Mouse (Mus musculus) olfactory bulb, adult 2 months (tissue): ENCODE measurements around the gene Wbp11. TPM values are rescaled to one million over a fixed set of nuclear protein-coding genes. Genes with fewer than 3 reads are reported as not detected.

Experiments
- H3K27ac ChIP-seq: fragments of 200-500 bp; 2 replicates; pipeline ENCODE4 v1.5.1; 2012; ENCODE audit warnings: low read depth, low read length; ENCODE audit not compliant: insufficient read depth
- H3K4me1 ChIP-seq: fragments of 200-500 bp; 2 replicates; pipeline ENCODE4 v1.6.1; 2012; ENCODE audit warnings: low read length; ENCODE audit not compliant: control insufficient read depth, insufficient read depth
- H3K4me3 ChIP-seq: fragments of 200-500 bp; 2 replicates; pipeline ENCODE4 v1.5.1; 2012; ENCODE audit warnings: mild to moderate bottlenecking, low read depth, low read length, moderate library complexity; ENCODE audit not compliant: insufficient read depth
- CTCF ChIP-seq: fragments of 200-500 bp; IDR thresholded peaks from 2 replicates; pipeline ENCODE4 v1.5.1; 2012; ENCODE audit warnings: low read depth, mild to moderate bottlenecking, low read length, moderate library complexity; ENCODE audit not compliant: insufficient read depth
- POLR2A ChIP-seq: fragments of 200-500 bp; IDR thresholded peaks from 2 replicates; pipeline ENCODE4 v1.6.1; 2012; ENCODE audit warnings: mild to moderate bottlenecking, low read depth, low read length, moderate library complexity; ENCODE audit not compliant: insufficient read depth
- WGBS: fragments of 180-500 bp; shearing (Covaris S2); methylation state at CpG from one replicate; pipeline ENCODE4 v1.1.7; 2018; 5-methylcytosine and 5-hydroxymethylcytosine counted together
- polyA plus RNA-seq: library from polyadenylated mRNA; stranded (reverse); fragments of >200 nt; gene quantifications from 2 replicates; pipeline ENCODE4 v1.2.4, GENCODE M21; 2012; ENCODE audit warnings: low replicate concordance; ENCODE audit not compliant: missing spikeins, insufficient read depth, insufficient read length

Wbp11 gene
- polyA plus RNA-seq, 1 experiment = 319 TPM

DNA sequence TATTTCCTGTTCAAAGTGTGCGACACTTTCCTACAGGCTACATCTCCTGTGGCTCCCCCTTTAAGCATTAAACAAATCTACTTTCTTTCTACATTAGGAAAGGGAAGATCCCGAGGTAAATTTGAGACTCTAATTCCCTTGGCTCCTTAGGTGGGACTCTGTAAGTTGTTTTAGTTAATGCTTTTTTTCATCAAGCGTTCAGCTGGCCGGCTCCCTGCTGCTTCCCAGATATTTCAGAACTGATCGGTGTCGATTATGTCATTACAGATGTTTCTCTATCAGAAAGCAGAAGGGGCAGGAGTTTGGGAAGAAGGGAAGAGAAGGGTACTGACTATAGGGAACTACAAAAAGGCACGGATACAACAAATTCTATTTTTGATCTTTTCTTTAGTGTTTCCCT lies 917 bp downstream of the Wbp11 start:
- 15% methylated on average over 7 of the region's 7 CpGs for WGBS
- H3K27ac ChIP-seq = no peak overlapping the region
- H3K4me3 ChIP-seq = peak overlapping the region; percentile 84
- H3K4me1 ChIP-seq = no peaks in the 10 kb centered on the region
- TF ChIP-seq POLR2A (no peak), CTCF (no peak)

DNA sequence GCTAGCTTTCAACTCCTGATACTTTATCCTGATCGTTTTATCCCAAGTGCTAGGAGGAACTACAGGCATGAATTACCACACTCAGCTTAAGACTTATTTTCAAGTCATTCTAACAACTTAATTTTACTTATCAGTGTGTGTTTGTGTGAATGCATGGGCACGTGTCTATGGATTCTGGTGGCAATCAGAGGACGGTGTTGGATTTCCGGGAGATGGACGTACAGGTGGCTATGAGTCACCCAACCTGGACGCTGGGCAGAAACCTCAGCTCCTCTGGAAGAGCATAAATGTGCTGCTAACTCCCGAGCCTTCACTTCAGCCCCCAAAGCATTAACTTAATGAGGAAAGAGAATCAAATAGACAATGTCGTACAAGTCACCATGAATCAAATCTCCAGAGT lies 3.0 kb downstream of the Wbp11 start:
- H3K4me3 ChIP-seq = no peak overlapping the region
- H3K4me1 ChIP-seq = no peaks in the 10 kb centered on the region
- WGBS = 88% methylated on average over 8 of the region's 8 CpGs
- TF ChIP-seq CTCF = no peak
- TF ChIP-seq POLR2A = no peak
- no peak overlapping the region for H3K27ac ChIP-seq

DNA sequence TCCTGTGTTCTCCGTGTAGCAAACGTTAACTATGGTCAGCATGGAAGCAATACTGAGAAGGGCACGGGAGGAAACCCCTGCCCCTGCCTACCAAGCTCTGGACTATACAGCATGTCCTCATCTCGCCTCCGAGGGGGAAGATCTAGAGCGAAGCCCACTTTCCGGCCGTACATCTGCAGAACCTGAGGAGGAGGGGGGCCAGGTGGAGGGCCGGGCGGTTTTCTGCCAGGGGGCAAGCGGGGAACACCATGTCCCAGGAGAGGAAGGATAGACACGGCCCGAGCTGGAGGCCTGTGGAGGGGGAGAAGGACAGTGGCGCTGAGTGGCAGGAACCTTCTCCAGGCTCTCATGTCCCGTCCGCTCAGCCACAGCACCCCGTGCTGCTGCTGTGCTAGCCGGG lies 6.9 kb downstream of the Wbp11 start:
- Histone ChIP-seq H3K27ac (no peak overlapping the region), H3K4me3 (no peak overlapping the region), H3K4me1 (no peaks in the 10 kb centered on the region)
- TF ChIP-seq CTCF (no peak), POLR2A (no peak)
- 92% methylated on average over 18 of the region's 18 CpGs for WGBS

DNA sequence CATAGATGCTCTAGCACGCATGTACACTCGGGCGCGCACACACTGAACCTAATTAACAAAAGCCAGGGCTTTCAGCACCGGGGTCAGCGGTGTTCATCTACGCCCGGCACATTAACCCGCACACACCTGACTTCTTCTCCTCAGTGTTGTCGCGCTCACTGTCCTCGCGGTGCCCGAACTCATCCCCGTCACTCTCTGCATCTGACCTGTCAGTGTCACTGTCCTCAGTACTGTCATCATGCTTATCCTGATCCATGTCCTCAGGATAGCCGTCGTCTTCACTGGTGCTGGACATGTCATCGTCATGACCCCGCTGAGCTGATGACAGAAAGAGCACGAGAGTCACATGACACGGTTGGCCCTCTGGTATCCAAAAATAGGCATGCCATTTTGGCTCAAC lies 7.7 kb downstream of the Wbp11 start:
- WGBS = 96% methylated on average over 21 of the region's 21 CpGs
- no peaks in the 10 kb centered on the region for H3K4me1 ChIP-seq
- TF ChIP-seq POLR2A = no peak
- TF ChIP-seq CTCF = no peak
- H3K27ac ChIP-seq = no peak overlapping the region
- H3K4me3 ChIP-seq = no peak overlapping the region

DNA sequence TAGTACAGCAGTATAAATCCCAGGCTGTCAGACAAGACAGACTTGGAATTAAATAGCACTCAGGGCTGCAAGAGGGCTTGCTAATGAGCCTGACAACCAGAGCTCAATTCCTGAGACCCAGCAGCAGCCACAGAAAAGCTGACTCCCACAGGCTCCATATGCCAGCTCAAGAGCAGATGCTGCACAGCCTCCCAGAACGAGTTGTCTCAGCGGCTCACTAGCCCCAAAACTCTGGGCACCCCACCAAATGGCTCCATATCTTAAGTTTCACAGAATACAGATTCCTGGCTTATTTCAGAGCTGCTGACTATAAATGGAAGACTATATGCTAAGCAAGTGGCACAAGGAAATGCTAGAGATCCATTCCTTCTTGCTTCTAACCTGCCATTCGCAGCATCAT lies 10.5 kb downstream of the Wbp11 start:
- H3K27ac ChIP-seq = no peak overlapping the region
- no peak for TF ChIP-seq POLR2A
- no peak for TF ChIP-seq CTCF
- 89% methylated on average over 3 of the region's 3 CpGs for WGBS

DNA sequence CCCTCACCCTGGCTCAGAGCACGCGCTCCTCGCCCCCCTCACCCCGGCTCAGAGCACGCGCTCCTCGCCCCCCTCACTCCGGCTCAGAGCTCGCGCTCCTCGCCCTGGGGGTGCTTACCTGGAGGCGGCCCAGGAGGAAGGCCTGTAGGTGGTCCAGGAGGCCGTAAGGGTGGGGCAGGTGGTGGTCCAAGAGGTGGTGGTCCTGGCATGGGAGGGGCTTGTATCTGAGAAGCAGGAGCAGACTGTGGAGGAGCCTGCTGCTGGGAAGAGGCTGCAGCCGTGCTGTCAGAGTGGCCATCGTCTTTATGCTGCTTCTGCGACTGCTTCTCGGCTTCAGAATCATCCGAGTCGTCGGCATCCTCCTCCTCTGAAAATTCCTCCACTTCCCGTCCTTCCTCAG lies 11.2 kb downstream of the Wbp11 start:
- TF ChIP-seq CTCF = no peak
- no peak for TF ChIP-seq POLR2A
- H3K4me3 ChIP-seq = no peak overlapping the region
- 82% methylated on average over 21 of the region's 21 CpGs for WGBS
- no peaks in the 10 kb centered on the region for H3K4me1 ChIP-seq
- no peak overlapping the region for H3K27ac ChIP-seq

More for the DNA sequence above, 10.5 kb downstream of the Wbp11 start:
- no peaks in the 10 kb centered on the region for H3K4me1 ChIP-seq
- H3K4me3 ChIP-seq = no peak overlapping the region

DNA sequence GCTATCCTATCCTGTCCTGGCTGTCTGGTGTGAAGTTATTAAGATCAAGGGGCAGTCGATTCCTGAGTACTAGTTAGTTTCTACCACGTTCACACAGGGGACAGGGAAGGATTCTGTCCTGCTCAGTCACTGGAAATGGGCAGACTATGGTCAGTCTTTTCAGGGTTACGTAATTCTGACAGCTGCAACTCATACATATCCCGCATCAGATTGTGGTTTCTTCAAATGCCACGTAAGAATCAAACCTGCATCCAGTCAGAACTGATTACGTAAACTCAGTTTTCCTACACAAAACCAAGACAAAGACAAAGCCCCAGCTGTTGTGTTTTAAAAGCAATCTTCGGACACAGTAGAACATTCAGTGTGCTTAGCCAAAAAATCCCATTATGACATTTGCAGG lies 12.7 kb downstream of the Wbp11 start:
- H3K27ac ChIP-seq = no peak overlapping the region
- TF ChIP-seq POLR2A (no peak), CTCF (no peak)
- 91% methylated on average over 7 of the region's 7 CpGs for WGBS
- H3K4me3 ChIP-seq = no peak overlapping the region
- no peaks in the 10 kb centered on the region for H3K4me1 ChIP-seq

DNA sequence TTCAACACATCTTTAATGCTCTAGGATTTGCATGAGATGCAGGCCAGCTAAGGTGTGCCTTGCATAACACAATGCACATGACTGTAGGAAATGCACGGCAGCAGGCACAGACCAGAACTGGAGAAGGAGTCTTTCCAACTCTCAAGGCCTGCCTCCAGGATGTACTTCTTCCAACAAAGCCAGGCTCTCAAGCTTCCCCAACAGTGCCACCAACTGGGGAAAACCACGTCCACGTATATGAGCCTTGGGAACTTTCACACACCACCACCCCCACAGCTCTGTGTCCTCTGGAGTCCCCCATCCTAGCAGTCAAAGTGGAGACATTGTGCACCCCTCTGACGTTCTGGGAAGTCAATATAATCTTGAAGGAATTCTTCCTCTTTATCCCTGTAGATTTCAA lies 14.9 kb downstream of the Wbp11 start:
- no peak overlapping the region for H3K27ac ChIP-seq
- TF ChIP-seq CTCF = no peak
- TF ChIP-seq POLR2A = no peak
- H3K4me1 ChIP-seq = peaks cover 7% of the 10 kb centered on the region; the same call in 1 of the 2 replicates
- H3K4me3 ChIP-seq = no peak overlapping the region
- WGBS = 22% methylated on average over 4 of the region's 4 CpGs

DNA sequence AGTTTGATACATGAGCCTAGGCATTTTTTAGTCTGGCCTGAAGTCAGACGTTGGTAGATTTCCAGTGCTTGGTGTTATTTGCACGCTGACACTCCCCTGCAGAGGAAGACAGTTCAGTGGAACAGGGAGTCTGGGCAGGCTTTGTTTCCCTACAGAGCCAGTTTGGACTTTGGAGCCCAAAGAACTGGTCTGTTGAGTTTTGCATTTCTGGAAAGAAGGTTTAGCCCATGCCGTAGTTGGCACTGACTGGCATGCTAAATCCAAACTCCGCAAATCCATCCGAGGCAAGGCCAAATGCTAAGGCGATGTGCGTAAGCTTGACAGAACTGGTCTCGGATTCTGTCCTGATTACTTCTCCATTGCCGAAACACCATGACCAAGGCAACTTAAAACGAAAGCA lies 16.8 kb downstream of the Wbp11 start:
- 88% methylated on average over 10 of the region's 10 CpGs for WGBS
- TF ChIP-seq POLR2A (no peak), CTCF (no peak)

DNA sequence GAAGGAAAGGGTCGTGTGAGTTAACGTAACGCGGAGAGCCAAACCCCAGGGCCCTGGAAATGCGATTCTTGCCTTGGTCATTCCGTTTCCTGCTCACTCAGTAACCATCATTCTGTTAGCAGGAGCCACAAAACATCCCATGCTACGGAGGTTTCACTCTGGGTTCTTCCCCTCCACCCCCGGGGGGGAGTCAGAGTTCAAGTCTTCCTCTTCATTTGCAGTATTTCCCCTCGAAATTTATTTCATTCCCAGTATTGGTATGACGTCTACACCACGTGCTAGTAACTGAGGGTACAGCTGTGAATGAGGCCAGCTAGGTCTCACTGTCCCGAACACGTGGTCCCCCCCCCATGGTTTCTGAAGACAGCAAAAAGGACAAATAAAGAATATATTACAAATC lies 18.4 kb downstream of the Wbp11 start:
- H3K27ac ChIP-seq = no peak overlapping the region
- WGBS = 83% methylated on average over 13 of the region's 13 CpGs

More for the DNA sequence above, 16.8 kb downstream of the Wbp11 start:
- Histone ChIP-seq H3K27ac (no peak overlapping the region), H3K4me1 (peaks cover 11% of the 10 kb centered on the region; the same call in 1 of the 2 replicates), H3K4me3 (no peak overlapping the region)

More for the DNA sequence above, 18.4 kb downstream of the Wbp11 start:
- Histone ChIP-seq H3K4me1 (peaks cover 11% of the 10 kb centered on the region; the same call in 1 of the 2 replicates), H3K4me3 (no peak overlapping the region)
- TF ChIP-seq POLR2A = no peak
- TF ChIP-seq CTCF = no peak
